ENCODE assay signal across 13 mouse cellular contexts in genomic region chr16:43951591-43951990, GRCm38 (mm10). TPM values are rescaled to one million over a fixed set of nuclear protein-coding genes. Genes with fewer than 3 reads are reported as not detected.
DNase-seq lines count a peak whose midpoint lies in the region; ATAC-seq and TF ChIP-seq lines count a peak whose summit lies in the region.
"Had no signal": no experiment of that assay in that cellular context is flagged by ENCODE, and none has a peak within 500 bp of the region (broad histone marks: within the 10 kb centered on the region; RNA-seq: fewer than 3 reads in every experiment).

No protein-coding gene starts in this region.

- 54% methylated on average over 4 of the region's 4 CpGs for WGBS in intestine, embryonic 15.5 days
- 49% methylated on average over 4 of the region's 4 CpGs for WGBS in intestine, postnatal 0 days
- WGBS in lung, embryonic 16.5 days, result 62% methylated on average over 4 of the region's 4 CpGs
- 49% methylated on average over 4 of the region's 4 CpGs for WGBS in thymus, adult 2 months

- H3K4me3 ChIP-seq in intestine, embryonic 15.5 days (replicated peaks), result no peak overlapping the region
- H3K4me3 ChIP-seq in intestine, postnatal 0 days (ENCODE audit: low read depth, low read length), result no peak overlapping the region
- H3K4me3 ChIP-seq in lung, embryonic 16.5 days (ENCODE audit: low read length), result no peak overlapping the region
- H3K4me3 ChIP-seq in thymus, adult 2 months (ENCODE audit: control insufficient read depth, insufficient read depth, low read length), result no peak overlapping the region
- H3K4me3 ChIP-seq: myocyte had no signal

- H3K27ac ChIP-seq in intestine, embryonic 15.5 days, result no peak overlapping the region
- no peak overlapping the region for H3K27ac ChIP-seq in intestine, postnatal 0 days (ENCODE audit: low read depth, low read length)
- no peak overlapping the region for H3K27ac ChIP-seq in lung, embryonic 16.5 days (ENCODE audit: low read length)
- H3K27ac ChIP-seq in thymus, adult 2 months (ENCODE audit: control insufficient read depth, insufficient read depth, low read length), result no peak overlapping the region

- H3K36me3 ChIP-seq in intestine, embryonic 15.5 days, result no peaks in the 10 kb centered on the region
- H3K36me3 ChIP-seq in intestine, postnatal 0 days (ENCODE audit: control insufficient read depth, insufficient read depth), result no peaks in the 10 kb centered on the region; the same call in 1 of the 2 replicates
- H3K36me3 ChIP-seq in lung, embryonic 16.5 days (ENCODE audit: control insufficient read depth, insufficient read depth, low read length), result no peaks in the 10 kb centered on the region
- no peaks in the 10 kb centered on the region for H3K36me3 ChIP-seq in thymus, adult 2 months (ENCODE audit: control insufficient read depth, insufficient read depth, low read length)

- no peaks in the 10 kb centered on the region for H3K9me3 ChIP-seq in intestine, embryonic 15.5 days
- H3K9me3 ChIP-seq in intestine, postnatal 0 days (ENCODE audit: control insufficient read depth), result no peaks in the 10 kb centered on the region
- no peaks in the 10 kb centered on the region for H3K9me3 ChIP-seq in lung, embryonic 16.5 days (ENCODE audit: control insufficient read depth, low read length)

- TF ChIP-seq CTCF in intestine, postnatal 0 days (IDR thresholded peaks at IDR 0.05; ENCODE audit: low read depth), result no peak
- no peak for TF ChIP-seq CTCF in thymus, adult 2 months (IDR thresholded peaks at IDR 0.05; ENCODE audit: borderline replicate concordance, control insufficient read depth, extremely low read depth, insufficient read depth, low read length, poor library complexity)

- no peaks in the 10 kb centered on the region for H3K4me1 ChIP-seq in intestine, embryonic 15.5 days (replicated peaks)
- no peaks in the 10 kb centered on the region for H3K4me1 ChIP-seq in intestine, postnatal 0 days (replicated peaks; ENCODE audit: control insufficient read depth, insufficient read depth, low read length)
- H3K4me1 ChIP-seq in lung, embryonic 16.5 days (replicated peaks; ENCODE audit: control insufficient read depth, insufficient read depth, low read length), result no peaks in the 10 kb centered on the region
- H3K4me1 ChIP-seq in thymus, adult 2 months (replicated peaks; ENCODE audit: control insufficient read depth, insufficient read depth, low read length), result peaks cover 2% of the 10 kb centered on the region; the same call in 1 of the 2 replicates

- H3K4me2 ChIP-seq in intestine, embryonic 15.5 days (replicated peaks), result no peak overlapping the region
- no peak overlapping the region for H3K4me2 ChIP-seq in intestine, postnatal 0 days (replicated peaks; ENCODE audit: low read depth)
- H3K4me2 ChIP-seq in lung, embryonic 16.5 days (ENCODE audit: low read depth, low read length), result no peak overlapping the region
- H3K4me2 ChIP-seq: lung, embryonic 14.5 days had no signal

- 0 out of 2 replicates have a peak, but pooled peaks have one; percentile 62 for ATAC-seq in intestine, embryonic 15.5 days
- no peak; the same call in 1 of the 2 replicates for ATAC-seq in intestine, postnatal 0 days
- ATAC-seq in lung, embryonic 16.5 days (ENCODE audit: low read depth), result peak; percentile 59

- H3K9ac ChIP-seq in intestine, embryonic 15.5 days, result no peak overlapping the region
- H3K9ac ChIP-seq in intestine, postnatal 0 days (ENCODE audit: low read depth, low read length), result no peak overlapping the region
- no peak overlapping the region for H3K9ac ChIP-seq in lung, embryonic 16.5 days (ENCODE audit: low read length)
- H3K9ac ChIP-seq: forebrain, postnatal 0 days; lung, embryonic 14.5 days had no signal

- no peaks in the 10 kb centered on the region for H3K27me3 ChIP-seq in intestine, embryonic 15.5 days (replicated peaks)
- H3K27me3 ChIP-seq in intestine, postnatal 0 days (replicated peaks; ENCODE audit: control insufficient read depth, insufficient read depth, low read length), result no peaks in the 10 kb centered on the region
- no peaks in the 10 kb centered on the region for H3K27me3 ChIP-seq in lung, embryonic 16.5 days (ENCODE audit: control insufficient read depth, insufficient read depth, low read depth, low read length)
- no peaks in the 10 kb centered on the region for H3K27me3 ChIP-seq in thymus, adult 2 months (ENCODE audit: control insufficient read depth, insufficient read depth, low read length)

- peak; percentile 17 for DNase-seq in ZHBTc4 (ENCODE audit: low read depth, low spot score)
- peak; percentile 53 to 60 for DNase-seq in spleen, adult 18-20 months
- DNase-seq in left cerebral cortex, adult 8-10 months (ENCODE audit: low spot score in 2 of 2), result no peak
- no peak for DNase-seq in thymus, adult 2 months
- DNase-seq in gastrocnemius, adult 8-10 months (ENCODE audit: low spot score in 2 of 2), result no peak
- DNase-seq: forebrain, postnatal 0 days; kidney, adult 11 months; layer of hippocampus, postnatal 36 days; lung, embryonic 14.5 days had no signal

- no peak for TF ChIP-seq POLR2A in thymus, adult 2 months (IDR thresholded peaks at IDR 0.05; ENCODE audit: control insufficient read depth, extremely low read depth, insufficient read depth, low read length, poor library complexity)

RNA-seq across cellular contexts. Expression of gene Qtrt2, which starts 25.0 kb away (rescaled TPM):
- 22.0 and 25.0 TPM in 2 replicates for polyA plus RNA-seq in intestine, embryonic 15.5 days (2015; fragmentation: Nextera tagmentation; extraction: Ambion mirVana)
- polyA plus RNA-seq in intestine, postnatal 0 days (2015; fragmentation: Nextera tagmentation; extraction: Ambion mirVana), result 5.8 and 7.0 TPM in 2 replicates
- polyA plus RNA-seq in lung, embryonic 16.5 days (2015; fragmentation: Nextera tagmentation; extraction: Ambion mirVana), result 21.1 and 24.8 TPM in 2 replicates
- 10 to 100 TPM; 33.7 to 37.4 (median 35.8) TPM for total RNA-seq in left cerebral cortex, adult 8-10 months (2022)
- 21.3 and 25.7 TPM in 2 replicates for polyA plus RNA-seq in thymus, adult 2 months (2012; rRNA removed)
- 1 to 10 TPM; 6.4 to 8.8 (median 7.4) TPM for total RNA-seq in gastrocnemius, adult 8-10 months (2022)

RNA-seq across cellular contexts. Expression of gene Zdhhc23, which starts 28.0 kb away (rescaled TPM):
- polyA plus RNA-seq in intestine, embryonic 15.5 days (2015; fragmentation: Nextera tagmentation; extraction: Ambion mirVana), result 2.1 and 2.7 TPM in 2 replicates
- 2.0 and 2.6 TPM in 2 replicates for polyA plus RNA-seq in intestine, postnatal 0 days (2015; fragmentation: Nextera tagmentation; extraction: Ambion mirVana)
- polyA plus RNA-seq in lung, embryonic 16.5 days (2015; fragmentation: Nextera tagmentation; extraction: Ambion mirVana), result 1.6 and 1.8 TPM in 2 replicates
- 10 to 100 TPM; 23.8 to 26.2 (median 25.3) TPM for total RNA-seq in left cerebral cortex, adult 8-10 months (2022)
- polyA plus RNA-seq in thymus, adult 2 months (2012; rRNA removed), result 1.9 and 2.8 TPM in 2 replicates
- total RNA-seq in gastrocnemius, adult 8-10 months (2022), result 10 to 100 TPM in 2 of 4 experiments, 1 to 10 TPM in 2; 8.3 to 13.8 (median 9.4) TPM
- polyA plus RNA-seq: myocyte had no signal

Comparison
In these comparisons a context has a peak if more than half of its experiments do, and no peak if none do; other contexts are left out.
1. DNase-seq: peak in ZHBTc4 (single experiment) and spleen, adult 18-20 months (2 of 2); none in left cerebral cortex, adult 8-10 months (0 of 2), thymus, adult 2 months (single experiment) and gastrocnemius, adult 8-10 months (0 of 2).